Mouse (Mus musculus) hindbrain, embryonic 13.5 days (tissue): Measurements from ENCODE around the gene Zmym6. TPM values are rescaled to one million over a fixed set of nuclear protein-coding genes. Genes with fewer than 3 reads are reported as not detected.
A peak's percentile ranks its signal among the peaks of the same experiment; 100 is the strongest.

Source experiments
- ATAC-seq: fragments of 200-750 bp; cut with Nextera tagmentation; 2 replicates; pipeline ENCODE4 v1.8.0; 2017; ENCODE audit warnings: moderate TSS enrichment; ENCODE audit not compliant: low FRiP score
- H3K27ac ChIP-seq: fragments of 300-500 bp; sonication (generic); 2 replicates; pipeline ENCODE4 v1.5.1; 2015; ENCODE audit warnings: inconsistent platforms, mild to moderate bottlenecking, moderate library complexity
- H3K27me3 ChIP-seq: fragments of 300-500 bp; sonication (generic); 2 replicates; pipeline ENCODE4 v1.6.1; 2015; ENCODE audit warnings: mild to moderate bottlenecking, inconsistent platforms
- H3K36me3 ChIP-seq: fragments of 300-500 bp; sonication (generic); 2 replicates; pipeline ENCODE4 v1.6.1; 2015; ENCODE audit warnings: mild to moderate bottlenecking, inconsistent platforms
- H3K4me1 ChIP-seq: fragments of 300-500 bp; sonication (generic); replicated peaks from 2 replicates; pipeline ENCODE4 v1.6.1; 2015; ENCODE audit warnings: inconsistent platforms
- H3K4me2 ChIP-seq: fragments of 300-500 bp; sonication (generic); 2 replicates; pipeline ENCODE4 v1.6.1; 2015; ENCODE audit warnings: inconsistent platforms, mild to moderate bottlenecking, moderate library complexity
- H3K4me3 ChIP-seq: fragments of 300-500 bp; sonication (generic); 2 replicates; pipeline ENCODE4 v1.5.1; 2015; ENCODE audit warnings: mild to moderate bottlenecking, inconsistent platforms
- H3K9ac ChIP-seq: fragments of 300-500 bp; sonication (generic); 2 replicates; pipeline ENCODE4 v1.6.1; 2015; ENCODE audit warnings: mild to moderate bottlenecking, inconsistent platforms
- H3K9me3 ChIP-seq: fragments of 300-500 bp; sonication (generic); 2 replicates; pipeline ENCODE4 v1.6.1; 2016; ENCODE audit warnings: inconsistent platforms
- WGBS: fragments of 180-500 bp; shearing (Covaris S2); methylation state at CpG from one replicate; pipeline ENCODE4 v1.1.7; 2015; 5-methylcytosine and 5-hydroxymethylcytosine counted together
- polyA plus RNA-seq: library from polyadenylated mRNA; unstranded; fragments of >200 nt; fragmentation: Nextera tagmentation; extraction: Ambion mirVana; gene quantifications from 2 replicates; pipeline ENCODE4 v1.2.1, GENCODE M21; 2015

Zmym6 gene
- polyA plus RNA-seq, 1 experiment from 2014 or later: 33.1 TPM

- Histone ChIP-seq H3K27ac (peak overlapping the region; percentile 48; the same call in 1 of the 2 replicates), H3K36me3 (no peaks in the 10 kb centered on the region), H3K4me2 (peak overlapping the region; percentile 68), H3K4me3 (0 out of 2 replicates have a peak overlapping the region, but pooled peaks have one; percentile 96), H3K9me3 (no peaks in the 10 kb centered on the region), H3K9ac (no peak overlapping the region), H3K27me3 (peaks cover 13% of the 10 kb centered on the region; the same call in 1 of the 2 replicates), H3K4me1 (peaks cover 68% of the 10 kb centered on the region)
- no peak for ATAC-seq
- 21% methylated on average over 5 of the region's 5 CpGs for WGBS
Measured at GRCm38 (mm10) chr4:127170866-127171265, 93.7 kb downstream of the Zmym6 start.

- Histone ChIP-seq H3K27ac (0 out of 2 replicates have a peak overlapping the region, but pooled peaks have one; percentile 48), H3K4me2 (peak overlapping the region; percentile 68), H3K9ac (0 out of 2 replicates have a peak overlapping the region, but pooled peaks have one; percentile 5), H3K9me3 (no peaks in the 10 kb centered on the region), H3K27me3 (peaks cover 13% of the 10 kb centered on the region; the same call in 1 of the 2 replicates), H3K4me3 (no peak overlapping the region), H3K36me3 (no peaks in the 10 kb centered on the region), H3K4me1 (peaks cover 68% of the 10 kb centered on the region)
- 41% methylated on average over 4 of the region's 4 CpGs for WGBS
- no peak for ATAC-seq
Measured at GRCm38 (mm10) chr4:127171341-127171905, 94.2 kb downstream of the Zmym6 start.

GRCm38 (mm10) chr4:127172119-127172518, 94.9 kb downstream of the Zmym6 start:
- Histone ChIP-seq H3K4me1 (peaks cover 68% of the 10 kb centered on the region), H3K9ac (no peak overlapping the region), H3K27ac (no peak overlapping the region), H3K4me2 (peak overlapping the region; percentile 23; the same call in 1 of the 2 replicates), H3K9me3 (no peaks in the 10 kb centered on the region), H3K27me3 (0 out of 2 replicates have a peak, but pooled peaks cover 10% of the 10 kb centered on the region), H3K4me3 (no peak overlapping the region), H3K36me3 (no peaks in the 10 kb centered on the region)
- 17% methylated on average over 7 of the region's 7 CpGs for WGBS
- ATAC-seq: no peak

- Histone ChIP-seq H3K27ac (no peak overlapping the region), H3K4me1 (peaks cover 67% of the 10 kb centered on the region), H3K9me3 (no peaks in the 10 kb centered on the region), H3K4me3 (no peak overlapping the region), H3K9ac (peak overlapping the region; percentile 46), H3K36me3 (no peaks in the 10 kb centered on the region), H3K27me3 (0 out of 2 replicates have a peak, but pooled peaks cover 6% of the 10 kb centered on the region), H3K4me2 (no peak overlapping the region; the same call in 1 of the 2 replicates)
- WGBS: 64% methylated on average over 4 of the region's 4 CpGs
- no peak for ATAC-seq
Measured at GRCm38 (mm10) chr4:127172614-127173013, 95.4 kb downstream of the Zmym6 start.

GRCm38 (mm10) chr4:127173461-127173860, 96.3 kb downstream of the Zmym6 start:
- no peaks in the 10 kb centered on the region for H3K9me3 ChIP-seq
- ATAC-seq: no peak
- no peaks in the 10 kb centered on the region for H3K36me3 ChIP-seq
- no peak overlapping the region for H3K4me3 ChIP-seq
- 4% methylated on average over 8 of the region's 8 CpGs for WGBS
- H3K4me1 ChIP-seq: peaks cover 61% of the 10 kb centered on the region
- H3K27me3 ChIP-seq: 0 out of 2 replicates have a peak, but pooled peaks cover 6% of the 10 kb centered on the region
- H3K4me2 ChIP-seq: no peak overlapping the region
- H3K9ac ChIP-seq: no peak overlapping the region
- H3K27ac ChIP-seq: no peak overlapping the region

Other genes starting within 250 kb of the Zmym6 start
- 30.0 and 31.4 TPM in 2 replicates for gene Zmym4, start 109.2 kb upstream of the Zmym6 start, polyA plus RNA-seq
- gene Sfpq, start 56.1 kb upstream of the Zmym6 start, polyA plus RNA-seq: 89.3 and 89.9 TPM in 2 replicates
- 21.2 and 24.4 TPM in 2 replicates for gene Zmym1, start 16.2 kb upstream of the Zmym6 start, polyA plus RNA-seq
- 20.5 and 21.5 TPM in 2 replicates for gene Tmem35b, start 46.3 kb downstream of the Zmym6 start, polyA plus RNA-seq
- 13.1 and 13.4 TPM in 2 replicates for gene Dlgap3, start 91.8 kb downstream of the Zmym6 start, polyA plus RNA-seq
- 55.6 and 56.1 TPM in 2 replicates for gene Smim12, start 166.4 kb downstream of the Zmym6 start, polyA plus RNA-seq
- gene Gja4, start 236.7 kb downstream of the Zmym6 start, polyA plus RNA-seq: 20.6 and 23.4 TPM in 2 replicates